Mouse (Mus musculus) thymus, adult 2 months (tissue): ENCODE data around the gene Fars2.

Experiments used
- CTCF ChIP-seq: fragments of 200-500 bp; IDR thresholded peaks from 2 replicates; pipeline ENCODE4 v1.5.1; 2012; ENCODE audit warnings: mild to moderate bottlenecking, control low read depth, low read length, moderate library complexity, borderline replicate concordance; ENCODE audit not compliant: control insufficient read depth, poor library complexity, insufficient read depth; ENCODE audit errors: extremely low read depth
- POLR2A ChIP-seq: fragments of 200-500 bp; IDR thresholded peaks from 2 replicates; pipeline ENCODE4 v1.6.1; 2012; ENCODE audit warnings: mild to moderate bottlenecking, low read length, control low read depth, moderate library complexity; ENCODE audit not compliant: control insufficient read depth, poor library complexity, insufficient read depth; ENCODE audit errors: extremely low read depth

GRCm38 (mm10) chr13:36726551-36726950, 609.3 kb downstream of the Fars2 start:
- TF ChIP-seq CTCF (no peak), POLR2A (no peak)
